Mouse (Mus musculus) R1 (cell line): ENCODE results near the gene Ppp1r35.

ENCODE experiments used
- DNase-seq: peaks from one replicate; pipeline ENCODE4 v3.0.0-alpha.2; 2018; ENCODE audit warnings: low read depth, low spot score

Ppp1r35 gene

DNA sequence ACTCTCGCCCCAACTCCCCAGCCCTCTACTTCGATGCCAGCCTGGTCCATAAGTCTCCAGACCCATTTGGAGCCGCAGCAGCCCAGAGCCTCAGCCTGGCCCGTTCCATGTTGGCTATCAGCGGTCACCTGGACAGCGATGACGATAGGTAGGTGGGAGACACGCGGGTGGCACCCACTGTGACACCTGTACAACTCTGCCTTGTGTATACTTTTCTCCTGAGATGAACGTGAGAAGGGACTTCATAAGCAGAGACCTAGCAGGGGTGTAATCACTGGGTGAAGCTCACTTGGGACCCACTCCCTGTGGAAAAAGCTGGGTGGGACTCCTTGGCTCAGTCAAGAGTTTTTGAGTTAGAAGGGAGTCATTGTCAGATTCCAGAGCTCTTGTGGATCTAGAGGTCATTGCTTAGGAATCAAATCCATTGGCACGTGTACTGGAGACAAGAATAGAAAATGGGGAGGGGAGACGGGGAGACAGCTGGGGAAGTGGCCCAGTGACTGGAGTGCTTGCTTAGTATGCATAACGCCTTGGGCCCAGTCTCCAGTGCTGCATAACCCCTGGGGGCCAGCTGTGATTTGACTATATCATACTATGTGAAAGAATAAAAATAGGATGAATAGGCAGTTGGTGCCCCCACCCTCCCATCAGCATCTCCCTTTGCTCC lies 27.3 kb upstream of the Ppp1r35 start:
- DNase-seq, result no peak

DNA sequence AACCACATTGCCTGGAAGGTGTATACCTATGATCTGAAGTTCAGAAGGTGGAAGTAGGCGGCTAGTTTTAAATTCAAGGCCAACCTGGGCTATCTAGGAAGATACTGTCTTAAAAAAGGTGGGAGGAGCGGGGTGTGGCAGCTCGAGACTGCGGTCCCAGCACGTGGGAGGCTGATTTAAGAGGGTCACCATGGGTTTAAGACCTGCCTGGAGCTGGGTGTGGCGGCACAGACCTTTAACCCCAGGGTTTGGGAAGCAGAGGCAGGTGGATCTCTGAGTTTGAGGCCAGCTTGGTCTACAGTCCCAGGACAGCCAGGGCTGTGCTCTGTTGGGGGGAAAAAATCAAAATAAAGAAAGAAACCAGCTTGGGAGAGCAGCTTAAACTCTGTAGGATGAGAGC lies 26.7 kb upstream of the Ppp1r35 start:
- DNase-seq, result no peak

DNA sequence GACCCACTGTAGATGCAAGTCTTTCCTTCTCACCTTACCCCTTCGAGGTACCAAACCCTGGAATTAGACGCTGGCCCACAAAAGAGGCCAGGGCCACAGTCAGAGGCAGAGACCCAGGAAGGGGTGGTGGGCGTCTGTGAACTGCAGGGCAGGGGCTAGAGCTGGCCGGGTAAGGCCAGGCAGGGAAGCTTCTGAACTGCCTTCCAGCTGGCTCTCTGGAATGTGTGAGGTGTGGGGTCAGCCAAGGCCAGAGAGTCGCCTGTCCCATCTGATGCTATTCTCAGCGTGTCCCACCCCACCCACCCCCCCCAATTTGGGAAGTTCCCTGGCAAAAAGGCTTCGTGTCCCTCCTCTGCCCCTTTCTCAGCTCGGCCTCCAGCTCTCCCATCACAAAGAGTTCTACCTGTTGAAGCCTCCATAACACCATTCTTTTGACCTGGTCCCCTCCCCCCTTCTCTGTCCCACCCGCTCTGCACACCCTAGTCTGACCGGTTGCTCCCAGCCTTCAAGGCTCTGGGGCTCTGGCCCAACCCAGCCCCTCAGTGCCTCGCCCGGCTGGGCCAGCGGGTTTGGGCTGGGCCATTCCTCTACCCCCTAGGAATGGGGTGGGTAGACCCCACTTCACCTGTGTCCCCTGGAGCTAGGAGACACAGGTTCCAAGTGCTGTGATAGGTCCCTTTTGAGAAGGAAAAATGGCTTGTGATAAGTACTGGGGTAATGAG lies 25.4 kb upstream of the Ppp1r35 start:
- no peak for DNase-seq

DNA sequence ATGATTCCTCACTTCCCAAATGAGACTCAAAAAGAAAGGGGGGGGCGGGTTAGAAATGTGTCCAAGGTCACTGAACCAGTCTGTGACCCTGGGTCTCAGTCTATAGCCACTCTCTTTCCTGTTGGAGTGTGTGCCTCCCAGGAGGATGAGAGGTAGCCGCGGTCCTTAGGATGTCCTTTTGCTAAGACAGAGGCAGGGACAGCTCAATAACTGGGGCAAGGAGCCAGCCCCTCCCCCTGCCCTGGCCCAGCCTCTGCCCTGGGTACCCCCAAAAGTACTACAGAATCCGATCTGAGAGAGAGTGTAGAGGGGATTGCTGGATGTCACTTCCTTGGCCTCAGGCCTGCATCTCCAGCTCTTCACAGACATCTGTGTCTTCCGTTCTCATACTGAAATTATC lies 23.2 kb upstream of the Ppp1r35 start:
- no peak for DNase-seq

DNA sequence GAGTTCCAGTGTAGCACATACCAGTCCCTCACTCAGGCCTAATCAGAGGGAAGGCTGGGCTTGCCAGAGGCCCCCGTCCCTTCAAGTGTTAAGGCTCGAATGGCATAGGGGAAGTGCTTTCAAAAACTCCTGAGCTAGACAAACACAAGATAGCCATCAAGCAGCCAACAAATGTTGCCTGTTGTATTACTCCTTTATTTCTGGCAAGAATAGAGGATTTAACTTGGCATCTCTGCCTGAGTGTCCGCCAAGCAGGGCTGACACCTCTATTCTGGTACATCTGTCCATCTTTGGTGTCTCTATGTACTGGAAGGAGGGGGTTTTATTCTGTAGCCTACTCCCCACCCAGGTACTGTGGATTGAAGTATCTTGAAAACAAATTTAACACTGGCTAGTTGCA lies 22.5 kb upstream of the Ppp1r35 start:
- no peak for DNase-seq

DNA sequence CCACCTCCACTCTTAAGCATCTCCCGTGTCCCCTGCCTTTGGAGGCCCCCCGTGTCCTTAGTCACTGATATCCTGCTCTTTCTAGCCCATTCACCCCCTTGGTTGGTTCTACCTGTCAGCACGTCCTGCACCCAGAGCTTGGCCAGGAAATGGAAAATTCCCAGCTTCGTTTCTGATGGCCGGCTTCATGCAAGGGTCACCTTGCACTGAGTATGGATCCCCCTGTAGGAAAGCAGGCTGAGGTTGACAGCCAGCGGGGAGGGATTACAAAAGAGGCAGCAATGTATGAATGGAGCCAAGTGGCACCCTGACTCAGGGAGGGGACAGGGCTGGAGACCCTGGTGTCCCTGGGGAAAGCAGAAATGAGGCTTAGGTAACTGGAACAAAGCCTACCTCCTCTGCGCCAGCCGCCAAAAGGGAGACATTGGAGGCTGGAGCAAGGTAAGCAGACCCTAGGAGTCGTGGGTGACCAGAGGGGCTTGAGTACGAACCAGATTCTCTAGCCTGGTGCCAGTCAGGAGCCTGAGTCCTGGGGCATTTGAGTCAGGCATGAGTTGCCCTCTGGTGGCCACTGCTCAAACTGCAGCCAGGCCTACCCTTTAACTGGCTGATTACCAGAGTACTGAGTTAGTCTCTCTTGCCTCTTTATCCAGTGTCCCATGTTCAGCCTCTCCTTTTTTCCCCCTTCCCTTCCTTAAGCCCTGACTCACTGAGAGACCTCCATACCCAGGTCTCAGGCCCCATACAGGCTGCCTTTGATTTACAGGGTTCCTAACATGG lies 21.6 kb upstream of the Ppp1r35 start:
- DNase-seq, result peak; percentile 83

DNA sequence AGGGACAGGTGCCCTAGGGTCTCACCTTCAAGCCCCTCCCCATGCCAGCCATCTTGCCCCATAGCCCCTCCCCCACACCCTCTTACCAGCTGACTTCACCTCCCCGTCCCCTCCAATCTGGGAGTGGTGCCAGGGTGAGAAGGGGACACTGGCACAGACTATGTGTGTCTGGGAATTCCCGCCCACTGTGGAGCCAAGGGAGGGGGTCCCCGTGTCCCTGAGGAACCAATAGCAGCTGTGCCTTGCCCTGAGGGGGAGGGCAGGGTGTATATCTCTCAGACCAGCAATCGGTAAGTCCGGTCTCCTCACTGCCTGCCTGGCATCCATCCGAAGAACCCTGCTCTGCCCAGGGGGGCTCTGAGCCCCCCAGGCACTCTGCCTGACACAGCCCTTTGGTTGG lies 20.8 kb upstream of the Ppp1r35 start:
- no peak for DNase-seq

DNA sequence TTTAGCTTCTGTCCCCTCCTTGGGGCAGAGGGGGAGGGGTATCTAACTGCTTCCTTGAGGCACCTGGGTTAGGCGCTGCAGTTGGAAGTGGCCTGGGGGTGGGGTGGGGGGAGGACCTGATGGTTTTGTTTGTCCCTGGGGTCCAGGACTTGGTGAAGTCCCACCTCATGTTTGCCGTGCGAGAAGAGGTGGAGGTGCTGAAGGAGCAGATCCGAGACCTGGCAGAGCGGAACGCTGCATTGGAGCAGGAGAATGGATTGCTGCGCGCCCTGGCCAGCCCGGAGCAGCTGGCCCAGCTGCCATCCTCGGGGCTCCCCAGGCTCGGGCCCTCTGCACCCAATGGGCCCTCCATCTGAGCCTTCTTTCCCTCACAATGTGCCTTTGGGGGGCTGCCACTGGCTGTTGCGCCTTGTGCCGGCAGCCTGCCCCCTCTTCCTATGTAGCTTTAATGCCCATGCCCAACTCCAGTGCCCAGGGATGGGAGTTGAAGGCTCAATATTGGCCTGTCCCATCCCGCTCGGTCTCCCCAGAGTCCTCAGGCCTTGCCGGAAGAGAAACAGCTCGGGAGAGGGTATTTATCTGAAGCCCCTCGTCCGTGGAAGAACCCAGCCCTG lies 19.6 kb upstream of the Ppp1r35 start:
- no peak for DNase-seq

DNA sequence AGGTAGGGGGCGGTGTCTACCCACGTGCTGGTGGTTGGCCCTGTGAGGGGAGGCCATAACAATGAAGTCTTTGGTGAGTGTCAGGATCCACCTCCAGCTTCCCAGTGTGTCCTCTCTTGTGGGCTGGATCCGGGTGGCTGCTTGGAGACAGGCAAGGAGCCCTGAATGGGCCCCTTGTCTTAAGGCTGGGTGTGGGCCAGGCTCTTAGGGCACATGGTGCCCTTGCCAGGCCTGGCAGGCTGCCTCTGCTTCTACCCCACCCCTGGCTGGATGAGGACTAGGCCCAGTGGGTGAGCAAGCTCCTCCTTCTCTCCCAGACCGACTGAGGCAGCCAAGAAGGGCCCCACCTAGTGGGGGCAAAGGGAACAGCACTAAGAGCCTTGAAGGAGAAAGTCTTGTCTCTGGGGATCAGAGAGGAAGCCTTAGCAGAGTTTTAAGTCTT lies 18.7 kb upstream of the Ppp1r35 start:
- peak; percentile 96 for DNase-seq

DNA sequence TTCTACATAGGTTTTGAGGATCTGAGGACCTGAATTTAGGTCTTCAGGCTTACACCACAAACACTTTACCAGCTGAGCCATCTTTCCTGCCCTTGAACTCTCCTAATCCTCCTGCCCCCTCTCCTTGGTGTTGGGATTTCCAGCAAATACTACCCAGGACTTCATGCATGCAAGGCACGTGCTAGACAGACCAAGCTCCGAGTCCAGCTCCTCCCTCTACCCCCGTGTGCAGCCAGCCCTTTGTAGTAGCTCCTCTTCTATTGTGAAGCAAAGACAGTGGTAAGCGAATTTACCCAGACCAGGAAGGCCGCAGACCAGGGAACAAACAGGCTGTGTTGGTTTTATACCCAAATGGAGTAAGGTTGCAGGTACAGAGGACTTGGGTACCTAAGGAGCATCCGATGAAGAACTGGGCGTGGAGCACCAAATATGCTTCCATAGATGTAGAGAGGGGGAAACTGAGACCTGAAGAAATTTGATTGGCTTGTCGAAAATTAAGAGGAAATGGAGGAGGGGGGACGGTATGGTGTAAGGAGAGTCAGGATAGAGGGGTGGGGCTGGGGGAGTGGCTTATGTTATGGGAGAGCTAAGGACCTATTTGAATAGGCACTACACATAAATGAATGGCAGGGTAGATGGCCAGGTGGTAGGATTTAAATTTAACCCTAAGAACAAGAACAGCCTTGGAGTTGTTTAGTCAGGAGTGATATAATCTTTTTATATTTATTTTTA lies 13.9 kb upstream of the Ppp1r35 start:
- peak; percentile 58 for DNase-seq

DNA sequence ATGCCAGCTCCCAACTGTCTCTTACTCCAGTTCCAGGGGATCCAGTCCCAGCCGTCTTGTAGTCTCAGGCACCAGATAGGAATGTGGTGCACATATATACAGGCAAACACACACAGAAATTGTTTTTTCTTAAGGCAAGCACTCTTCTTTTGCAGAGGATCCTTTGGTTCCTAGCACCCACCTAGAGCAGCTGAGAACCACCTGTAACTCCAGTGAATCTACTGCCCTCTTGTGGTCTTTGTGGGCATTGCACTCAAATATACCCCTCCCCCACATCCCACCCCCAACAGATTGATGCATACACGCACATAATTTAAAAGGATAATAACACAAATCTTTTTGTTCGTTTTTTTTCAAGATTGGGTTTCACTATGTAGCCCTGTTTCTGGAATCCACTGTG lies 12.4 kb upstream of the Ppp1r35 start:
- peak; percentile 76 for DNase-seq

DNA sequence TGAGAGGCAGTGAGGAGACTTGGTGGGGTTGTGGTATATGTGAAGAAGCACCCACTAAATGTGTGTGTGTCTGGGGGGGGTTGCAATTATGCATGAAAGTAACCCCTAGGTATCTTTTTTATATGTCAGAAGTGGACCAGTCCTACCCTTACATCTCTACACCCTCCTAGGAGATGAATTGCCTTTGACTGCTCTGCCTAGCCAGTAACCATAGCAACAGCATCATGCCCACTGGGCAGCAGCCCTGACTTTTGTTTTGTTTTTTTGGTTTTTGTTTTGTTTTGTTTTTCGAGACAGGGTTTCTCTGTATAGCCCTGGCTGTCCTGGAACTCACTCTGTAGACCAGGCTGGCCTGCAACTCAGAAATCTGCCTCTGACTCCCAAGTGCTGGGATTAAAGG lies 10.2 kb upstream of the Ppp1r35 start:
- no peak for DNase-seq

DNA sequence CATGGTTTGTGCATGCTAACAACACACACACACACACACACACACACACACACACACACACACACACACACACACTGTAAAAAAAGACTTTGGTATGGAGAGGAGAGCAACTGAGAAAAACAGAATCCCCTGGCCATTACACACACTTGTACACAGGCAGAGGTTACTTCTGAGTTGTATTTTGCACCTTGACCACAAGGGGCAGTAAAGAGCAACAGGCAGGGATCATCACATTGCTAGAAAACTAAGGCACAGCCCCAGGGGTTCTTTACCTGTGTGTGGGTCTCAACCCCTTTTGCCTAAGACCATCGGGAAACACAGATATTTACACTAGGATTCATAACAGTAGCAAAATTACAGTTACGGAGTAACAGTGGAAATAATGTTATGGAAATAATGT lies 7.9 kb upstream of the Ppp1r35 start:
- DNase-seq, result peak; percentile 87

DNA sequence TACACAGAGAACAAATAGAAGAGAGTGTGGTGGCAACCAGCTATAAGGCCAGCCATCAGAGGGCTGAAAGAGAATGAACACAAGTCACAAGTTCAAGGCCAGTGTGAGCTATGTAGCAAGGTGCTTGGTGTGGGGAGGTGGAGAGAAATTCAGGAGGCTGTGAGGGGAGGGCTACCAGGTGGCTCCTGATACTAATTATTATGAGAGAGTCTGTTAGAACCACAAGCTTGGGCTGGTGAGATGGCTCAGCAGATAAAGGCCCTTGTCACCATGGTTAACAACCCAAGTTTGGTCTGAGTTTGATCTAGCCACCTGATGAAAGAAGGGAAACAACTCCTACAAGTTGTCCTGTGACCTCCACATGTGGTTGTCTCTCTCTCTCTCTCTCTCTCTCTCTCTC lies 5.9 kb upstream of the Ppp1r35 start:
- DNase-seq, result no peak

DNA sequence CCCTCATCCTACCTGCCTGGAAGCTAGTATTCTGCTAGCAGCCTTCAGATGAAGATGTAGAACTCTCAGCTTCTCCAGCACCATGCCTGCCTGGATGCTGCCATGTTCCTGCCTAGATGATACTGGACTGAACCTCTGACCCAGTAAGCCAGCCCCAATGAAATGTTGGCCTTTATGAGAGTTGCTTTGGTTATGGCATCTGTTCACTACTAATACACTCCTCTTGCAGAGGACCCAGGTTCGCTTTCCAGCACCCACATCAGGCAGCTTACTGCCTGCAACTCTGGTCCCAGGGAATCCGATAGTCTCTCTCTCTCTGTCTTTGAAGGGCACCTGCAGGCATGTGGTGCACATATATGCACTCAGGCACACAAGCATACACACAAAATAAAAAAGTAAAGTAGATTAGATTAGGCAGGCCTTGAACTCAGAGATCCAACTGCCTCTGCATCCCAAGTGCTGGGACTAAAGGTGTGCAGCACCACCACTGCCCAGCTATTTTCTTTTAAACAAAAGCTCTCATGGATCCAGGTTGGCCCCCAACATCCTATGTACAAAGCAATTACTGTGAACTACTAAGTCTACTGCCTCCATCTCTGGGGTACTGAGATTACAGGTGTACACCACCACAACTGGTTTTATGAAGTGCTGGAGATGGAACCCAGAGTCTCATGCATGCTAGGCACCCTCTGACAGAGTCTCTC lies 2.9 kb upstream of the Ppp1r35 start:
- no peak for DNase-seq

DNA sequence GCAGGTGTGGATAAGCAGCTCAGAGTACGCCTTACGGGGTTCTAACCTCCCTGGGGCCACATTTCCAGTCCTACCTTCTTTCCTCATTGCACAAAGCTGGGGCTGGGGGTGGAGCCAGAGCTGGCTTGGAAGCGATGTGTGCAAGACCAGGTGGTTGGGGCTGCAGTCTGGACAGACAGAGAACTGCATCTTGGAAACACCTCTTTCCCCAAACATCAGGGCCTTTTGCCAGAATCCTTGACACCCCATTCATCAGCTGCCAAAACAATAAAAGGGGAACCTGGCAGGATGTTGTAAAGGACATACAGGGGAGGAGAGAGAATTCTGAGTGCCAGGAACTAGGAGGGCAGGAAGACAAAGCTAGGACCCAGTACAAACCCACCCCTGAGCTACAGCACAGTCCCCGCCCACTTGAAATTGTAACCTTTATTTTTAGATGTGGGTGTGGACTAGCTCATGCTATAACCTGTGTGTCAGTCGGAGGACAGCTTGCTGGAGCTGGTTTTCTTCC lies 2.2 kb upstream of the Ppp1r35 start:
- DNase-seq, result peak; percentile 90

DNA sequence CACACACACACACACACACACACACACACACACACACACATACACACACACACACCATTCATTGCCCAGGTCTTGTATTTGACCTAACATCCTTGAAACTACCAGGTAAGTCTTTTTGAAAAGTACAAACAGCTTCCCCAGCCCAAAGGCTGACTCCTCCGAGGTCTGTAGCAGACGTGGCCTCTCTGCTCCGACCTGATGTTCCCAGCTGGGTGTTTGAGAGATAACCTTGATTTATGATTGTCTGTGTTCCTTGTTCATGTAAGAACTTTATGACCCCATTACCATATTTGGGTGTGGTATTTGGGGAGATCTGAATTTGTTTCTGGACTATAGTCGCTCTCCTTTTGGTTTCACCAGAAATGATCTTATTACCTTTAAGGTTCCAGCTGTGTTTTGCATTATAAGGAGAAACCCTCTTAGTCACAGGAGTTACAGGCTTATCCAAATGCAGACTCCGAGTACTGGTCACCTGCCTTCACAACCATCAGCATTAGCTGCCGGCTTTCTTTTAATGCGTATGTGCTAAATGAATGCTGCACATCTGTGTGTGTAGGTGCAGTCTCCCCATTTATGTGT lies 1.3 kb upstream of the Ppp1r35 start:
- DNase-seq, result no peak

DNA sequence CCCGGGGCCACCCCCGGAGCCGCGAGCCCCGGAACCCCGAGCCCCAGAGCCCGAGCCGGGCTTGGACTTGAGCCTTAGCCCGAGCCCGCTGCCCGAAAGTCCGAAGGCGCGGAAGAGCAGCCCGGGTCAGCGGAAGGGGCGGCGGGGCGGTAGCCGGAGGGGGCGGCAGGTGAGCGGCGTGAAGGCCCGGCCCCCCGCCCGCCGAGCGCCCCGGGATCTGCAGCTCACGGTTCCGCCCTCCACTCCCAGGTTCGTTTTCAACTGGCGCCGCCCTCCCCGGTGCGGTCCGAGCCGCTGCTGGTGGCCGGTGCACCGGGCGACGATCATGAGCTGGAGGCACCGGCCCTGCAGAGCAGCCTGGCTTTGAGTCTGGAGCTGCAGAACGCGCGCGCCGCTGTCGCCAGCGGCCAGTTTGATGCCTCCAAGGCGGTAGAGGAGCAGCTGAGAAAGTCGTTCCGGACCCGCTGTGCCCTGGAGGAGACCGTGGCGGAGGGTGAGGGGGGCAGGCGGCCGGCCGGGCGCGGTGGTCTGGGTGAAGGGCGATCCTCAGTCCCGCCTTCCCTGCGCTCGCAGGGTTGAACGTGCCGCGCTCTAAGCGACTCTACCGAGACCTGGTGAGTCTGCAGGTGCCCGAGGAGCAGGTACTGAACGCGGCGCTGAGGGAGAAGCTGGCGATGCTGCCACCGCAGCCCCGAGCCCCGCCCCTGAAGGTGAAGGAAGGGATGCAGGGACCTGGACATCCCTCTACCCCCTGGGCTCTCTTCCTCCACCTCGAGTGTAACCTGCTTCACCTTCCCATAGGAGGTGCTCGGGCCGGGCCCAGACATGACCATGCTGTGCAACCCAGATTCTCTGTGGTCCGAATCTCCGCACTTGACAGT lies 644 bp downstream of the Ppp1r35 start:
- peak; percentile 81 for DNase-seq

DNA sequence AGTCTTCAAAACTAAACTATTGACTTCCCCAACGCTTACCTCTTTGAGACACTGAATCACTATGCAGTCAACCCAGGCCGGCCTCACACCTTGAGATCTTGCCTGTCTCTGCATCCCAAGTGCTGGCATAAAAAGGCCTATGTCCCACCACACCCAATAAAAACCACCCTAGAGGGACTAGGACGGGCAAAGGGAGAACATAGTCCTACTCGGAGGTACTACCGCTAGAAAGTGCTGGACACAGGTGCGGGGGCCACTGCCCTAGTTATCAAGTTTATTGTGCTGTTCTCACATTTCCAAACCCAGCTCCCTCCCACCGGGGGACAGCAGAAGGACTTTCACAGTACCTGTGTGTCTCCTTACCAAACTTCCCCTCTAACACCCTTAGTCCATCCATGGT lies 3.0 kb downstream of the Ppp1r35 start:
- DNase-seq, result no peak
